Mouse (Mus musculus) cortical plate, adult 2 months (tissue): ENCODE data around the gene Atg101.

Experiments
- CTCF ChIP-seq: fragments of 200-500 bp; IDR thresholded peaks from 2 replicates; pipeline ENCODE4 v1.5.1; 2011; ENCODE audit warnings: mild to moderate bottlenecking, control low read depth, low read length; ENCODE audit not compliant: insufficient read depth; ENCODE audit errors: extremely low read depth
- POLR2A ChIP-seq: fragments of 200-500 bp; IDR thresholded peaks from 2 replicates; pipeline ENCODE4 v1.6.1; 2011; ENCODE audit warnings: mild to moderate bottlenecking, low read length, control low read depth; ENCODE audit not compliant: insufficient read depth; ENCODE audit errors: extremely low read depth

- no peak for TF ChIP-seq CTCF
- TF ChIP-seq POLR2A = no peak
Observed at GRCm38 (mm10) chr15:101255842-101256462, 28.1 kb upstream of the Atg101 start.
